Mouse (Mus musculus) WW6 (cell line): ENCODE measurements around the gene Tlr3.

Experiments used
- DNase-seq: peaks from one replicate; pipeline ENCODE4 v3.0.0-alpha.2; 2013; ENCODE audit warnings: low read depth, low spot score

The Tlr3 gene

DNA sequence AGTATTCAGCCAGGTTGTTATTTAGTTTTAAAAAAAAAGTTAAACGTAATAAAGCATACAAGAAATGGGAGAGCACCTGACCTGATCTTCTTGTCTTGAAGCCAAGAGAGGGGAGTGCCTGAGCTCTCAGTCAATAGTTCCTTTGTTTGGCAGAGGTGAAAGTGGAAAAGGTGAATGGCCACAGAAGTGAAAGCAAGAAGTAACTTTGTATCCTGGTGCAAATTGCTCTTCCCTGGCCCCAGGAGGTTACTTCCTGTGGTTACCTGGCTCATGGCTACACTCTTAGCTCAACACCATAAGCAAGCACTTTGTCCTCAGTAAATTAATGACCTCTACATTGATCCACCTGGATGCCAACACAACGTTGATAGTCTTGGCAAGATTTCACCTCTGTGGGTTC lies at the start of gene Tlr3:
TSS of gene Tlr3 (minus strand) at position 199 of the 400 bp plus-strand sequence.
- DNase-seq, result no peak

DNA sequence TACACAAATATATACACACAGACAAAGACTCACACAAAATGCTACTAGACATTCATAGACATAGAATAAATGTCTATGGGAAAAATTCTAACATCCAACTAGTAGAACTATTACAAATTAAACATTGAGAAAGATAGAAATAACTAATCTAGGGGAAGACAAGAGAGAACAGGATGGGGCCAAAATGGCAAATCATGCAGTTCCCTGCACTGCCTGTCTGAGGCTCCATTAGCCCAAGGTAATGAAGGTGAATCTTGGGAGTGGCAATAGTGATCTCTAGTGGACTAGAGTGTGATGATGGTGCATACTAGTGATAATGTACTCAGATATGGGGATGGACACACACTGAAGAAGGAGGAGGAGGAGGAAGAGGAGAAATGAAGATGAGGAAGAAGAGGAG lies 47.0 kb upstream of the Tlr3 start:
- DNase-seq, result no peak

DNA sequence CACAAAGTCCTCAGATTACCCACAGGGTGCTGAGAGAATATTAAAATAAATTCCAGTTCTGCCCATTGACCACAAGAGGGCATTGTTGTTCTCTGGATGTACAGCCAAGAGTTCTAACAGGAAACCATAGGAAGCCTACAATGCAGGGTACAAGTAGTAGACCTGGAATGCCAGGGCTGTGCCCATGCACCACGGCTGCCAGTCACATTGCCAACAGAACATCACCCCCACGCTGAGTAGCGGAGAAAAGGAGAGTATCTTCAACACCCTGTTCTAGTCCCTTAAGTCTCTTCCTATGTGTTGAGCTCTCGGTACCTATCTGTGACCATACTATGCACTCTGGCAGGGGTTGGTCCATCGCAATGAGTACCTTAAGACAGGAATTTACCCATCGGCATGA lies 43.5 kb upstream of the Tlr3 start:
- DNase-seq, result peak; percentile 16

DNA sequence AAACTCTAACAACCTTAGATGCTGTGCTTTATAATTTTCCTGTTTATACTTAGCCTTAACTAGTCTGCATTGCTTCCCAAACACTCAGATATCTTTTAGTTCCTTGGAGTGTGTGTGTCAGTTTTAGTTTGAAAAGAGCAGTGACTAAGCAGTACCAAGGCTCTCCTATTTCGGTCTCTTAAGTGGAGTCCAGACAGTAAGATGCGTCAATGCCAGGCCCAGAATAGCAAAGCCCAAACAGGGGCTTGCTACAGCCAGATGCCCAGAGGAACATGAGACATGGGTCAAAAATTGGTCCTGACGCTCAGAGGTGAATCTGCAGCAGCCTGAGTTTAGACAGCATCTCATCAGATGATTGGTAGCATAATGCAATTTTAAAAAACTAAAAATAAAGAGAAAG lies 41.2 kb upstream of the Tlr3 start:
- no peak for DNase-seq

DNA sequence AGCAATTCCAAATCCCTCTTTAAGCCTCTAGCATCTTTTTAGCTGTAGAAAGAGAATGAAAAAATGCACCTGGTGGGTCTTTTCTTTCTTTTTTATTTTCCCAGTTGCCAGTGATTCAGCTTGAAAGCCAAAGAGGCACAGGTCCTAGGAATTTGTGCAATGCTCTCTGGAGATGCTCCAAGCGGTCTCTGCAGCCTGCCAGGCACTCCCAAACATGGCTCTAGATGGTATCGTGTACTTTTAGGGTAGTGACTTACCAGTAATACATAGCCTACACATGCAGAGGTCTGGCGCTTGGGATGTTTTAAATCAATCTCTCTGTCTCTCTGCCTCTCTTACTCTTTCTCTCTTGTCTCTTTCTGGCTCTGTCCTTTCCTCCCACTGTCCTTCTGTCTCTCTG lies 38.0 kb upstream of the Tlr3 start:
- no peak for DNase-seq

DNA sequence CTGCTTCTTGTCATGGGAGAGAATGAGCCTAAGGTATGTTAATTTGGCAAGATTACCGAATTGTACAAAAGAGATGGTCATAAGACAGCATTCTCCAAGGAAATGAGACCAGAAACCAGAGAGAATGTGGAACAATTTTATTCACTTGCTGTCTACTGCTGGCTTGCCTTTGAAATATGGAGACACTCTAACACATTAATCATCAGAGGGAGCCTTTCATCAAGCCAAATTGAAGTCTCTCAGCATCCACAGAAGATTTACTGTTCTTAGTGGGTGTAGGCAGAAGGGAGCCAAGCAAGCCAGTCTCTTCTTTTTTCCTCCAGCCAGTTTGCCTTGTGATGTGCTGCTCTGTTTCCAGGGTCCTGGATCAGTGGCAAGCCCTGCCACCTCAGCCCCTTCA lies 37.4 kb upstream of the Tlr3 start:
- DNase-seq, result no peak

DNA sequence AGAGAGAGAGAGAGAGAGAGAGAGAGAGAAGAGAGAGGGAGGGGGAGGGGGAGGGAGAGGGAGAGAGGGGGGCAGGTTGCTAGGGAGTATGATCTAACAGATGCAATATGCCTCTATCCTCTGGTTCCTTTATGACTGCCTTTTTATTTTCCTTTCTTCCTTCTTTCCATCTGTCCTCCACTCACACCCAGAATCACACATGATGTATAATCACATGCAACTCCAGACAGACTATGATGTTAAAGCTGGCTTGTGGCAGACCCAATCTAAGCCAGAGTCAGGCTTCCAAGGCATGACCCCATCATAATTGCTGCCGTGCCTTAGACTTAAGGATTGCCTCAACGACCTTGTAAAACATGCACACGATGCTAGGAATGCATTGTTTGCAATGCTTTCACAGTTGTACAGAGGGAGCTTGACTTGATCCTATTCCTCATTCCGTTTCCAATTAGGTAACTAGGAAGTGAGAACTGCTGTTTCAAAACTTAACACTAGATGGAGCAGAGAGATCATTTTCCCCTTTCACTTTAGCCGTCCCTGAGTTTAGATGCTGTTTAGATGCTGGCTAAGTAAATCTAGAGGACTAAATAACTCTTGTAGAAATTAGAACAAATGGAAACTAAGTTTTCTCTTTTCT lies 28.1 kb upstream of the Tlr3 start:
- DNase-seq, result no peak

DNA sequence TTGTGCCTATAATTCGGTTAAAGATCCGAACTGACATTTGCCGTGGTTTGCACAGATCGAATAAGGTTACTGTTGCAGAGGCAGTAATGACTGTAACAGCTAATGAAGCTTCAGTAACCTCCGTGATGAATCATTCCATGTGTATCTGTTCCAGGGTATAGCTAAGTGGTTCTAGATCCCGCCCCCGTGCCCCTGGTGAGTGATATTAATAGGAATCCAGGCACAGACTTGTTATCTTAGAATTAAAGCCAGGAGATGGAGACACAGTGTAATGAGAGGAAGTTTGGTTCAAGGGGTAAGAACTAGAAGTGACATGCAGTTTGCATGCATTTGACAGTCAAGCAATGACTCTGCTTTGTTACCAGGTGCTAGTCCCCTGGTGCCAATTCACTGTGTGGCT lies 9.3 kb upstream of the Tlr3 start:
- DNase-seq, result no peak

DNA sequence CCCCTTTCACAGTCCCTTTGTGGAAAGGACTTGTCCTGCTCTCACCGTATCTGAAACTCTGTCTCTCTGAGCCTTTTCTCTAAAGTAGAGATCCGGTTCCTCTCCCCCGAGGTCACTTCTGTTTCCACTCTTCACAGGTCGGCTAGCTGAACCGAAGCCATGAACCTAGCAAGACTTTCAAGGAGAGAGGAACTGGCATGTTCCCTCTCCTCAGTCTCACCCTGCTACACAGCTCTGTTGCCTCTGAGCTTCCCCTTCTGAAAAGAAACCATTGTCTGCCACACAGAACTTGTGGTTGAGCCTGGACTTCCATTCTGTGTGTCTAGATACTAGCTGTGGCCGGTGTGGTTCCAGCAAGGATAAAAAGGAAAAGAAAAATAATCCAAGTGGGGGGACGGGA lies 4.1 kb upstream of the Tlr3 start:
- no peak for DNase-seq

DNA sequence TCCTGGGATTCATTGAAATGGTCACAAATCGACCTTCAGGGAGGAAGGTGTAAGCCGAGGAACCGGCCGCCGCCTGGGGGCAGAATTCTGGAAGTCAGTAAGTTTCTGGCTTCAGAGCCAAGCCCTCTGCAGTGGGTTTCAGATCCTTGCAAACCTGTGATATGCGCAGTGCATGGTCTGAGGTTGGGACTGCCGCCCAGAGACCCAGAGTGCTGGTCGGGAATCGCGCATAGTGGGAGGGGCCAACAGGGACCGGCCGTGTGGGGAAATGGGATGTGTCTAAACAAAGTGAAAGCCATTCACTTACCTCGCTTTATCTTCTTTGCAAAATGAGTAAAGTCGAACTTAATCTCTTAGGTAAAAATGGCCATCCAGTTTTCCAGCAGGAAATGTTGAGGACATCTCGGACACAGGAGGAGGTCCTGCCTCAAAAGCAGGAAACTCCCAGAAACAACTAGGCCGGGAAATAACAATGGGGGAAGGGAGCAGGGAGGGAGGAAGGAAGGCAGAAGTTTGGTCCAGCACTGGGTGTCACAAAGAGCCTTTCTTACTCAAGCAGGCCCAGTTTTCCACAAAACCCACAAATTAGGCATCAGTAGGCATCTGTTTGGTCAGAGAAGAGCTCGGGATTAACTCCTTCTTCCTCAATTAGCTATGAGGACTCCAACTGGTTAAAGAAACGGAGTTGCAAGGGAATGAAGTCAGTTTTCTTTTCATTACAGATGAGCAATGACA lies 567 bp downstream of the Tlr3 start:
- DNase-seq, result peak; percentile 59

DNA sequence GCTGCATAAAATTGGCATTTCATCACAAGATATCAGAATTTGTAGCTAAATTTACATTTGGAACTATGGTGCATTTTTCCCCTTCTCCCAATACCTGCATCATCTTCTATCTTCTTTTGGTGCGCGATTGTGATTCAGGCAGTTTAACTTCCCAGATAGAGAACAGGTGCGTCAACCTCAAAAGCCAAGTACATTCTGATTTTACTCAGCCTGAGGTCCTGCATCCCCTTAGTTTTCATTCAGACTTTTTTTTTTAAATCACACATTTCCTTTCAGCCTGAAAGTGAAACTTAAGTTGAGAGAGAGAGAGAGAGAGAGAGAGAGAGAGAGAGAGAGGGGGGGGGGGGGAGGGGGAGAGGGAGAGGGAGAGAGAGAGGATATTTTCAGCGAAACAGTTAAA lies 1.2 kb downstream of the Tlr3 start:
- DNase-seq, result no peak

DNA sequence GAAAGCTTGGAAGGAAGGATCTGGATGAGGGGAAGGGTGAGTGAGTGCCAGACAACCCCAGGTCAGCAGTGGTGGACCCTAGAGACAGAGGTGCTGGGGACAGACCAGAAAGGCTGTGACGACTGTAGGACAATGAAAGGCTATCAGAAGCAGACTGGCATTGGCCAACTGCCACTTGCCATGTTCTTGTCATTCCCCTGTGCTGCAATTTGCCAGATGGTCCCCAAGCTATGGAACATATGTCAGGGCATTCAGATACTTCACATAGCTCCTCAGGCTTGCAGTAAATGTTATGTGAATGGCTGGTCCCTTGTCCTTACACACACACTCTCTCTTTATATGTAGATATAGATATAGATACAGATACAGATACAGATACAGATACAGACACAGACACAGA lies 27.6 kb downstream of the Tlr3 start:
- DNase-seq, result no peak

DNA sequence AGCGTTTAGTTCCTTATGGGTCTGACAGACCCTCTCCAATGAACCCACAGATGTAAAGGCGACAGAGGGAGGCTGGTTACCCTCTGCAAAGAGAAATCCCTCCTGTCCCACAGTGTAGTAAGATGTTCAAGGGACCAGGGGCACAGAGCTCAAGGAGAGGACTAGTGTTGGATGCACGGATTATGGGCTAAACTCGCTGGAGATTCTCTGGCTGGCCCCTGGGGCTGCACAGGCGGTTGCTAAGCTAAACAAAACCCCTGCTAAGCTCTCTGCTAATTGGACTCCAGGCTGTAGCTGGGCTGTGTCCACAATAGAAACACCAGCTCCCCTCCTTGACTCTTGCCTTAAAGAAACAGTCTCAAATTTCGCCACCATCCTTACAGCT lies 28.9 kb downstream of the Tlr3 start, which contains the start of gene Fam149a:
TSS of gene Fam149a (minus strand) at position 329 of the 385 bp plus-strand sequence.
- no peak for DNase-seq

DNA sequence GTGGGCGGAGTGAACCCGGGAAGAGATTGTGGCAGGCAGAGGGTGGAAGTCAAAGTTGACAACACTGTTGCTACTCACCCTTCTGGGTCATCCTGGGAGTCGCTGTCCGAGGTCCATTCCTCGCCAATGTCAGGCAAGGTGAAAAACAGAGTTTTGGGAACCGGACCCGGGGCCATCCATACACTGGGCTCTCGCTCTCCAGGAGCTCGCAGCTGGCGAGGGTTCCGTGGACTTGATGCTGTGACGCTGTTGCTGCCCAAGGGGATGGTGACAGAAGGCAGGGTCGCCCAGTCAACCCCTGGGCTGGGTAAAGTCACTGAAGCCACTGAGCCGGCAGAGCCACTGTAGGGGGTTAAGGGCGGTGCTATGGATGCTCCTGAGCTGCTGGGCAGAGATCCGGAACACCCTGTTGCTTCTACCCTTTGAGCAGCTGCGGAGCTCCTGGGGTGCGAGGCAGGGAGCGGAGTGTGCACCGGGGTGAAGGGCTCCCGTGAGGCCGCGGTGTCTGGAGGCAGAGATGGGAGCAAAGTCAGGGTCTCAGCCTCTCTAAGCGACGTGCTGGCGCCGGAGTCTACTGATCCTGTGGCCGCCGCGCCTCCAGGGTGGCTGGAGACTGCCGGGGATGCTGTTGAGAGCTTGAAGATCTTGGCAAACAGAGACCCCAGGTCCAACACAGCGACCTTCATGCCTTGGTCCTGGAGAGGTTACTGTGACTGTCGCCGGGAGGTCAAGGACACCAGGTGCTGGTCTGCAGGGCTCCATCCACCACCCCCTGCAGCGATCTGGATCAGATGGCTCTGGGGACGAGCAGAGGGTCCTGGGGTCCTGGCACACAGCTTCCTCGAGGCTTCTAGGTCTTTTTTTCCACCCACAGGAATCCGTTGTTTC lies 29.6 kb downstream of the Tlr3 start:
- DNase-seq, result no peak

DNA sequence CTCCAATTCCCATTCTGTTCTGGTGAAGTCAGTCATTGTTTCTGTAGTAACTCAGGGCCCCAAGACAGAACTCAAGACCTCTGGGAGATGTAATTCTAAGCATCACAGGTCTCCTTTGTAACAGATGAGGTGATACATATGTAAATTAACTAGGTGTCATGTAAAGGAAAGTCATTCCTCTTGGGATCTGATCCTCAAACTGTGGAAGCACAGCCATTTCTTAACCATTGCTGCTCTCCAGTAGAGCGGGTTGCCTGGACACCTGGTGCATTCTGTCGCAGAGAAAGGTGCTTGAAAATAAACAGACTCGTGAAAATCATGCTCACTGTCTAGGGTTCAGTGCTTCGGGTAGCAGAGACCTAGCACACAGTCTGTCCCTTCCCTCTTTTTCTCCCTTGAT lies 30.3 kb downstream of the Tlr3 start:
- no peak for DNase-seq

DNA sequence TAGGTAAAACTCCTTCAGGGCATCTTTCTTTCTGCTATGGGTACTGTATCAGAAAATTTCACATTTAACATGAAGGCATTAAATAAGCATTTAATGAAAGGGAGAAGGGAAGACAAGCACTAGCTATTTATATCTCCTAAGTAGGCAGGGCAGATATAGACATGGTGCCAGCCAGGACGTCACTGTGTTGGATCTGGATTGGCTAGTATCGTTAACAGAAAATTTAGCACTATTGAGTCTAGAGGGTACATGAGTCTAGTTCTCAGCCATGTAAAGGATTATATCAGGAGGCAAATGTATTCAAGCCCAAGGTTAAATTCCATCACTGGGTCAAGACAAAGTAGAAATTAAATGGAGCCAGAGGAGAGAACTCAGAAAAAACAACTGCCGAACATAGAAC lies 36.8 kb downstream of the Tlr3 start:
- no peak for DNase-seq

DNA sequence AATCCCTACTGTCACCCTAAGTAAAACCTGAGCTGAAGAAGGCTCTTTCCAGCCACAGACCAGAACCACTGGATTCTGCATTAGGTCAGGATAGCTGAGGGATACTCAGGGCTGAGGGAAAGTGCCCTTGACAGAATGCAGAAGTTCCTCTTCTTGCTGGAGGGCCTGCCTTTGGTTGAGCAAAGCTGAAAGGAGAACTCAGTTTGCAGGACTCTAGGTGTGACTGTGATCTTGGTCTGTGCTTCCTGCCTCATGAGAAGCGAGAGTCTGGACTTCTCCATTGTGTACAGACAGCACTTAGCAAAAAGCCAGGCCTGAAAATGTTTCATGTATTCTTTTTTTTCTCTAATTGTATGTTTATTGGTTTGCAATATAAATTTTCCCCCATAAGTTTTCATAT lies 43.7 kb downstream of the Tlr3 start:
- DNase-seq, result no peak

DNA sequence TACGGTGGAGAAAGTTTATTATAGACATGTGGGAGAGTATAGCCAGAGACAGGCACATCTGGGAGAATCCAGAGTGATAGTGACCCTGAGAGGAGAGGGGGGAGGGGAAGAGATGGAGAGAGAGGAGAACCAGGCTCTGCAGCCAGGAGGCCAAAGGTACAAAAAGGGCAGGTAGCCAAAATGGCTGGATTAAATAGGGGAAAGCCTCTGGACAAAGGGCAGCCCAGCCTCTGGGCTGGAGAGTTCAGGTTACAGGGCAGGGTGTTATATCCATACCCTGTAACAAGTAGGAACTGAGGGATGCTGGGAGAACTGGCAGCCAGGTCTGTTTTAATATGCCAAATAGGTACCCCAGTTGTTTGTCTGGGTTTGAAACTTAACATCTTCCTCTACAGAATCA lies 47.7 kb downstream of the Tlr3 start:
- DNase-seq, result no peak

DNA sequence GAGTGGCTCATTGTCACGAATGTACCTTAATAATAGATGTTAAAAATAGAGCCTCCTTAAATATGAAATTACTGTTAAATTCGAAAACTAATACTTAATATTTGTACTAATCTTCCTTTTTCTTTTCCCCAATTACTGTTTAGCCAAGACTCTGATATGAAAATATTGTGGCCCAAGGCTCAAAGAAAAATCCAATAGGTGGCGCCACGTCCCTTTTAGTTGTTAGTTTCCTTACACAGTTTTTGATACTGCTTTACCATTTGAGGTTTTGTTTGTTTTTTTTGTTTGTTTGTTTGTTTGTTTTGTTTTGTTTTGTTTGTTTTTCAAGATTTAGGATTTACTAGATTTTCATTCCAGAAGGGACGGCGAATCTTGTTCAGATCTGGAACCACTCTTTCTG lies 48.6 kb downstream of the Tlr3 start:
- no peak for DNase-seq

DNA sequence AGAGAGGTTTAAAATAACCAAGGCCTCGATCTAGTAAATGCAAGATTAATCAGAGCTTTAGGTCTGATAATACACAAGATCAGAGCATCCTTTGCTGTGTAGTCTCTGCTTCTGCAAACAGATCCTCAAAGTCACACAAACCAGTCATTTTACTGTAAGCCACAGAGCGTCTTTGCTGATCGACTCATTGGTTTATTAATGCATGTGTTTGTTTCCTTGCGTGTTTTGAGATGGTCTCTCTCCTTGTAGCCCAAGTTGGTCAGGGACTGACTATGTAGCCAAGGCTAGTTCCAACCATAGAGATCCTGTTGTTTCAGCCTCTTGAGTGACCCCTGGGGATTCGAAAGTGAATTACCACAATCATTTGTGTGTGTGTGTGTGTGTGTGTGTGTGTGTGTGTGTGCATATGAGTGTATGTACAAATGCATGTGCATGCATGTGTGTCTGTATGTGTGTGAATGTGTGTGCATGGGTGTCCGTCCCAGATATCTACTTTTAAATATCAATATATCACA lies 51.7 kb downstream of the Tlr3 start:
- DNase-seq, result no peak

DNA sequence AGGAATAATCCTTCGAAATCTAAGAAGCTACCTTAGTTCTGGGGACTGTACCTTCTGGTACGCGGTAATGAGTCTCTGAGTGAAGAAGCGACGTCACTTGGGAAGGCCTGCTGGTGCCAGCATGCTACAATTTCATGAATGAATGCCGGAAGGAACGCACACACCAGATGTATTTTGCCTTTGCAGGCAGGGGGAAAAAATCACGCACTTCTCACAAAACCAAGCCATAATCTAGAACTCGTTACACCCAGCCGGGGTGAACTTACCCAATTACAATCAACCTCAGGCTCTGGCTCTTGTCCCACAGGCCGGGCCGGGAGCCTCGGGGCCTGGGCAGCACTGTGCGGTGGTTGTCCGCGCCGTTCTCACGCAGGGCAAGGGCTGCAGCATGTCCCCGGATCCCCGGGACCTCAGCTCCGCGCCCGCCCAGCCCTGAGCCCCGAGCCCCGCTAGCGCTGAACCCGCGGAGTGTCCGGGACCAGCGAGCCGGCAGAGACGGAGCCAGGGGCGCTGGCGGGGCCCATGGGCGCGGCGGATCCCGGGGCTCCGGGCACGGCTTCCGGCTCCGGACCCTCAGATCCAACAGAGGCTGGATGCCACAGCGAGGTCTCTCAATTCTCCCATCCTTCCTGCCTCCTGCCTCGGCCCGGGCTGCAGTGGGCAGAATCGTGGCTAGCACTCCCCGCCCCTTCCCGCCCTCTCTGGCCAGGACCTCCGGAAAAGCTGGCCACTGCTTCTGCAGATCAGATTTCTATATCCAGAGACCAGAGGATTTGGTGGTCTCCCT lies 52.6 kb downstream of the Tlr3 start:
- DNase-seq, result no peak

DNA sequence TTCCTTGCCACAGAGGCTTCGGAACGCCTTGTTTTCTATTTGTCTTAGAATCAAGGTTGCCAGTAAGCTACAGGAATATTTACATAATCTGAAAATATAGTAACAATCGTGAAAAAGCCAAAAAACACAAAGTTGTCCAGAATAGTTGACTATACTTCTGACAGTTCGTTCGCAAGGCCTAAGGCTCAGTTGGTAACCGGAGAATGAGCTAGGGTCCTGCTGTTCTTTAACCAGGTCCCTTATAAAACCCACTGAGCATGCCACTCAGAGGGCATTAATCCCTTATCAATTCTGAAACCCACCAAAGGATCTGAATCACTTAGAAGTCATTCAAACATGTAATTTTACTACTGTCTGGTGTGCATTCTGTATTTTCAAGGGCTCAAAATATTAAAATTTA lies 55.1 kb downstream of the Tlr3 start:
- DNase-seq, result no peak
